Mouse (Mus musculus) neural tube, embryonic 14.5 days (tissue): ENCODE data around the gene F2rl1. TPM values are rescaled to one million over a fixed set of nuclear protein-coding genes. Genes with fewer than 3 reads are reported as not detected.

Experiments used
- ATAC-seq: fragments of 200-750 bp; cut with Nextera tagmentation; 2 replicates; pipeline ENCODE4 v1.8.0; 2017; ENCODE audit warnings: low read depth, mild to moderate bottlenecking, moderate TSS enrichment, moderate library complexity
- H3K27ac ChIP-seq: fragments of 300-500 bp; sonication (generic); 2 replicates; pipeline ENCODE4 v1.5.1; 2014; ENCODE audit warnings: low read depth, mild to moderate bottlenecking, control low read depth, low read length, moderate library complexity, mixed read lengths
- H3K27me3 ChIP-seq: fragments of 300-500 bp; sonication (generic); 2 replicates; pipeline ENCODE4 v1.6.1; 2014; ENCODE audit warnings: low read length; ENCODE audit not compliant: control insufficient read depth, insufficient read depth
- H3K36me3 ChIP-seq: fragments of 300-500 bp; sonication (generic); 2 replicates; pipeline ENCODE4 v1.6.1; 2014; ENCODE audit warnings: low read length, mixed read lengths; ENCODE audit not compliant: control insufficient read depth, insufficient read depth
- H3K4me1 ChIP-seq: fragments of 300-500 bp; sonication (generic); 2 replicates; pipeline ENCODE4 v1.6.1; 2014; ENCODE audit warnings: low read length; ENCODE audit not compliant: control insufficient read depth, insufficient read depth
- H3K4me2 ChIP-seq: fragments of 300-500 bp; sonication (generic); 2 replicates; pipeline ENCODE4 v1.6.1; 2014; ENCODE audit warnings: mild to moderate bottlenecking, low read depth, low read length, control low read depth
- H3K4me3 ChIP-seq: fragments of 300-500 bp; sonication (generic); 2 replicates; pipeline ENCODE4 v1.5.1; 2014; ENCODE audit warnings: low read depth, low read length, control low read depth, mixed read lengths
- H3K9ac ChIP-seq: fragments of 300-500 bp; sonication (generic); replicated peaks from 2 replicates; pipeline ENCODE4 v1.6.1; 2014; ENCODE audit warnings: low read depth, mild to moderate bottlenecking, control low read depth, low read length, mixed read lengths
- H3K9me3 ChIP-seq: fragments of 300-500 bp; sonication (generic); 2 replicates; pipeline ENCODE4 v1.6.1; 2016; ENCODE audit warnings: low read length; ENCODE audit not compliant: control insufficient read depth
- WGBS: fragments of 180-500 bp; shearing (Covaris S2); extraction: QIAGEN DNeasy Blood & Tissue Kit; methylation state at CpG from one replicate; pipeline ENCODE4 v1.1.7; 2014; 5-methylcytosine and 5-hydroxymethylcytosine counted together
- polyA plus RNA-seq: library from polyadenylated mRNA; unstranded; fragments of >200 nt; fragmentation: Nextera tagmentation; extraction: Ambion mirVana; gene quantifications from 2 replicates; pipeline ENCODE4 v1.2.1, GENCODE M21; 2014

Gene F2rl1
- polyA plus RNA-seq, 1 experiment from 2014 or later, result not detected

GRCm38 (mm10) chr13:95491327-95491726, 33.7 kb downstream of the F2rl1 start:
- ATAC-seq, result no peak
- no peaks in the 10 kb centered on the region for H3K4me1 ChIP-seq
- no peaks in the 10 kb centered on the region for H3K9me3 ChIP-seq
- no peaks in the 10 kb centered on the region for H3K27me3 ChIP-seq
- no peak overlapping the region for H3K4me3 ChIP-seq
- H3K36me3 ChIP-seq, result no peaks in the 10 kb centered on the region
- H3K4me2 ChIP-seq, result no peak overlapping the region
- H3K27ac ChIP-seq, result no peak overlapping the region
- WGBS, result 74% methylated on average over 11 of the region's 11 CpGs
- H3K9ac ChIP-seq, result no peak overlapping the region

GRCm38 (mm10) chr13:95484664-95485063, 40.4 kb downstream of the F2rl1 start:
- Histone ChIP-seq H3K36me3 (no peaks in the 10 kb centered on the region), H3K9ac (no peak overlapping the region), H3K27me3 (no peaks in the 10 kb centered on the region), H3K4me1 (no peaks in the 10 kb centered on the region), H3K4me2 (no peak overlapping the region), H3K4me3 (no peak overlapping the region), H3K27ac (no peak overlapping the region), H3K9me3 (no peaks in the 10 kb centered on the region)
- ATAC-seq, result no peak
- WGBS, result 61% methylated on average over 5 of the region's 5 CpGs

GRCm38 (mm10) chr13:95481428-95481827, 43.6 kb downstream of the F2rl1 start:
- no peaks in the 10 kb centered on the region for H3K9me3 ChIP-seq
- no peaks in the 10 kb centered on the region for H3K27me3 ChIP-seq
- no peaks in the 10 kb centered on the region for H3K36me3 ChIP-seq
- H3K9ac ChIP-seq, result no peak overlapping the region
- ATAC-seq, result peak; percentile 76; the same call in 1 of the 2 replicates
- 18% methylated on average over 4 of the region's 4 CpGs for WGBS
- H3K27ac ChIP-seq, result no peak overlapping the region
- no peak overlapping the region for H3K4me3 ChIP-seq
- H3K4me2 ChIP-seq, result no peak overlapping the region
- H3K4me1 ChIP-seq, result no peaks in the 10 kb centered on the region

- Histone ChIP-seq H3K4me2 (no peak within 1 kb of the TSS), H3K36me3 (no peaks in the 10 kb centered on the region), H3K4me1 (no peaks in the 10 kb centered on the region), H3K27me3 (no peaks in the 10 kb centered on the region), H3K9ac (no peak within 1 kb of the TSS), H3K9me3 (no peaks in the 10 kb centered on the region), H3K4me3 (no peak within 1 kb of the TSS), H3K27ac (no peak within 1 kb of the TSS)
- ATAC-seq, result no peak
- WGBS, result 91% methylated on average over 21 of the region's 21 CpGs
These were observed 46.2 kb downstream of the F2rl1 start, which contains the start of gene S100z for GRCm38 (mm10) chr13:95478671-95479413. Gene S100z, minus strand, starts transcription at chr13:95478721.

- H3K9me3 ChIP-seq, result no peaks in the 10 kb centered on the region
- no peaks in the 10 kb centered on the region for H3K36me3 ChIP-seq
- H3K27ac ChIP-seq, result no peak overlapping the region
- no peak overlapping the region for H3K9ac ChIP-seq
- H3K4me3 ChIP-seq, result no peak overlapping the region
- no peak overlapping the region for H3K4me2 ChIP-seq
- no peak for ATAC-seq
- H3K27me3 ChIP-seq, result no peaks in the 10 kb centered on the region
- WGBS, result 77% methylated on average over 6 of the region's 6 CpGs
- no peaks in the 10 kb centered on the region for H3K4me1 ChIP-seq
These were observed 47.9 kb downstream of the F2rl1 start for GRCm38 (mm10) chr13:95477173-95477572.

GRCm38 (mm10) chr13:95475124-95475523, 49.9 kb downstream of the F2rl1 start:
- no peak overlapping the region for H3K27ac ChIP-seq
- no peak overlapping the region for H3K4me3 ChIP-seq
- H3K4me2 ChIP-seq, result no peak overlapping the region
- H3K9ac ChIP-seq, result no peak overlapping the region
- H3K4me1 ChIP-seq, result no peaks in the 10 kb centered on the region
- no peak for ATAC-seq
- WGBS, result 79% methylated on average over 7 of the region's 7 CpGs
- no peaks in the 10 kb centered on the region for H3K27me3 ChIP-seq
- H3K9me3 ChIP-seq, result no peaks in the 10 kb centered on the region
- H3K36me3 ChIP-seq, result no peaks in the 10 kb centered on the region

- 80% methylated on average over 3 of the region's 3 CpGs for WGBS
- ATAC-seq, result no peak
- Histone ChIP-seq H3K36me3 (no peaks in the 10 kb centered on the region), H3K4me3 (no peak overlapping the region), H3K9me3 (no peaks in the 10 kb centered on the region), H3K4me1 (no peaks in the 10 kb centered on the region), H3K4me2 (no peak overlapping the region), H3K9ac (no peak overlapping the region), H3K27me3 (no peaks in the 10 kb centered on the region), H3K27ac (no peak overlapping the region)
These were observed 50.7 kb downstream of the F2rl1 start for GRCm38 (mm10) chr13:95474294-95474693.

- no peaks in the 10 kb centered on the region for H3K36me3 ChIP-seq
- ATAC-seq, result no peak
- H3K9ac ChIP-seq, result no peak overlapping the region
- H3K4me1 ChIP-seq, result no peaks in the 10 kb centered on the region
- no peaks in the 10 kb centered on the region for H3K9me3 ChIP-seq
- H3K4me2 ChIP-seq, result no peak overlapping the region
- H3K4me3 ChIP-seq, result no peak overlapping the region
- H3K27me3 ChIP-seq, result no peaks in the 10 kb centered on the region
- no peak overlapping the region for H3K27ac ChIP-seq
- 83% methylated on average over 1 of the region's 2 CpGs for WGBS
These were observed 54.1 kb downstream of the F2rl1 start for GRCm38 (mm10) chr13:95470970-95471369.
